Mouse (Mus musculus): ENCODE results near the gene Zc3hav1l. TPM values are rescaled to one million over a fixed set of nuclear protein-coding genes. Genes with fewer than 3 reads are reported as not detected.

Gene Zc3hav1l
- total RNA-seq, 2 experiments from 2014 or later, result 0.23 to 0.31 TPM

Other genes starting within 250 kb of the Zc3hav1l start
- not detected for gene Tmem213, start 190.0 kb downstream of the Zc3hav1l start, total RNA-seq (2021)
- gene Atp6v0a4, start 174.7 kb downstream of the Zc3hav1l start, total RNA-seq (2021), result under 1 TPM; 0.16 to 0.43 TPM
- gene D630045J12Rik, start 45.2 kb downstream of the Zc3hav1l start, total RNA-seq (2021), result under 1 TPM; 0.21 to 0.23 TPM
- gene Zc3hav1, start 55.3 kb upstream of the Zc3hav1l start, total RNA-seq (2021), result 1 to 10 TPM; 6.3 to 7.3 TPM
- gene Ttc26, start 82.2 kb upstream of the Zc3hav1l start, total RNA-seq (2021), result 1 to 10 TPM in 1 of 2 experiments, under 1 TPM in 1; 0.91 to 1.0 TPM
- gene Ubn2, start 134.7 kb upstream of the Zc3hav1l start, total RNA-seq (2021), result 10 to 100 TPM; 24.1 to 24.9 TPM
- 100 to 1,000 TPM; 144 to 163 TPM for gene Fmc1, start 234.2 kb upstream of the Zc3hav1l start, total RNA-seq (2021)

All from gastrocnemius, adult 18-20 months (tissue).